Mouse (Mus musculus): ENCODE results near the gene Sh3rf3.

Gene Sh3rf3

GRCm38 (mm10) chr10:58915301-58916245 is 102.4 kb downstream of the Sh3rf3 start:
- no peak for DNase-seq (ENCODE audit: low read depth, low spot score)

DNA sequence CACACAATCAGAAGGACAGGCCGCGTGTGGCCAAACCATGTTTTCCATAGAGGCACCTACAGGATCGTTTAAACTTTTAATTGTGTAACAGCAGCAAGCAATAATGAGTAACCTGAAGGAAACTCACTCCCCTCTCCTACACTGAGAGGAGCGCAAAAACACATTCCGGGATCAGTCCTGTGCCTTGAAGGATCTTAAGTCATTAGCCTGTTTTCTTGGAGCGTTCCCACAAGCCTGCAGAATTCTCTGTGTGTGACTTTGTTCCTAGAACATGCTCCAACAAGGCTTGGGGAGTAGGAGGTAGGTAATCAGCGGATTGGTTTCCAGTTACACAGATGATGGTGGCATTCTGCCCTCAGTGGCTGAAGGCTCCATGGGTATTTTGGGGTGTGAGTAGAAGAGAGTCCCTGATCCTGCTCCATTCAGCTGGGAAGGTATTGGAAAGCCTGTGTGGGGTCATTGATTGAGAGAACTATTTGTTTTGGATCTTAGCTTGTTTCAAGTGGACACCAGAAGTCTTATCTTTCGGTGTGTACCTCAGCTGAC is 108.6 kb downstream of the Sh3rf3 start:
- DNase-seq (ENCODE audit: low read depth, low spot score) = no peak

DNA sequence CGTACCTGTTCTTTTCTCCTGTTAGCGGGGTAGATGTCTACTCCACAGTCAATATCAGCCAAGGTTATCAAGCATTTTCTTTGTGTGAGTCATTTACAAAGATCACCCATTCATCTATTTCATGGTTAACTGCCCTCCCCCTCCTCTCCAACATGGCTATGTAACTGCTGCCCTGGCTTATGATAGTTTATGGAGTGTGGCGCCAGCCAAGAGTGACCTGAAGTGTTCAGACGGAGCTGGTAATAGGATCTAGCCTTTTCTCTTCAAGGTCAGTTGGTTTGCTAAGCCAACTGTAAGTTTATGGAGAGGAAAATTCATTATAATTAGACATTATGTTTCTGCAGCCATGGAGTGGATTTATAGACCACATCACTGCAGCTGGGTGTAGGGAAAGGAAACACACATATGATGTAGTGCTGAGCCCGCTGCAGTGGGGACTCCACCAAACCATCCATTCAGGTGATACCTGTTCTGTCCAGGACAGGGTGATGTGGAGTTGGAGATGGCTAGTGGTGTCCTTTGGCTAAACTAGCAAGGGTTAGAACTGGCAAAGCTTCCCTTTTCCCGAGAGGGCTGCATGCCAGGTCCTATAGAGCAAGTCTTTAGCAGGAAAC is 109.2 kb downstream of the Sh3rf3 start:
- DNase-seq (ENCODE audit: low read depth, low spot score) = no peak

GRCm38 (mm10) chr10:58922993-58923392 is 109.8 kb downstream of the Sh3rf3 start:
- DNase-seq (ENCODE audit: low read depth, low spot score) = no peak

GRCm38 (mm10) chr10:58926578-58926977 is 113.4 kb downstream of the Sh3rf3 start:
- peak; percentile 3 for DNase-seq (ENCODE audit: low read depth, low spot score)

- DNase-seq (ENCODE audit: low read depth, low spot score) = no peak
These were observed 115.8 kb downstream of the Sh3rf3 start for GRCm38 (mm10) chr10:58928952-58929442.

DNA sequence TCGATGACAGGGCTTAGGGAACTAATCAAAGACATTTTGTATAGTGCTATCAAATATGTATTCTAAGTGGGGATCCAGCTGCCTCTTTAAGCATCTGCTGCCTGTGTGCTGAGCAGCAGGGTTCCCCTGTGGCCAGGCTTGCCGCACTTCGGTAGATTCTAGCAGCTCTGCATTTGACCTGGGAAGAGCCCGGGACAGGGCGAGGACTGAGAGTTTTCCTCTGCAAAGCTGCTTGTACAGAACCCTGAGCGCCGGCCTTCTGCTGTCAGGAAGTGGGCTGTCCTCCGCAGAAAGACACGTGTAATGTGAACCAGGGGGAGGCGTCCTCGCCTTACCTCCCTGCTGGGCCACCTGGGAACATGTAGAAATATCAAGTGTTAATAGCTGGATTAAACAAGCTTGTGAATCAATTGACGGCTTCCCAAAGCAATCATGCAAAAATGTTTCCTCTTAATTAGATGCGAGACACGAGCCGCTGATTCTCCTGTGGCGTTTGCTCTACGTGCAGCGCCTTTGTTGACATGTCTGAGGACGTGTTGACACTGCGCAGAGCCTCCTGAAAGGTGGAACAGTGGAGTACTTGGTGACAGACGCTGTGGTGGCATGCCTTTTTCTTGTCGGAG is 119.1 kb downstream of the Sh3rf3 start:
- peak; percentile 33 for DNase-seq (ENCODE audit: low read depth, low spot score)

DNA sequence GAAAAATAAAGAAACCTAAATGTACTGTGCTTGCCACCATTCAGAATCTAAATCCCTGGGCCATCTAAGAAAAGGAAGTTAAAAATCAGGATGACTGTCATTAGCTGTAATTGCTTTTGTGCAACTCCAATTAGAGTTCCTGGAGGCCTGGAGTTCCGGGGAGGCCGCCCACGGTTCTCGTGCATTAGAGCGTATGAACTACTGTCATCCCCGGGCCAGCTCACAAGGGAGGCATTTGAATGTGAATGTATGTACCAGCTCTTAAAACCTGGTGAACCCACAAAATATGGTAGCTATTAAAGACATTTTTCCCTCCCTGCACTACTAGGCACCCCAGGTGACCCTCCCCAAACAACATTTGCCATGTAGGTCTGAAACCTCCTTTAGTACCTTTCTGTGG is 122.4 kb downstream of the Sh3rf3 start:
- no peak for DNase-seq (ENCODE audit: low read depth, low spot score)

GRCm38 (mm10) chr10:58936441-58936860 is 123.3 kb downstream of the Sh3rf3 start:
- no peak for DNase-seq (ENCODE audit: low read depth, low spot score)

- DNase-seq (ENCODE audit: low read depth, low spot score) = no peak
These were observed 124.4 kb downstream of the Sh3rf3 start for GRCm38 (mm10) chr10:58937521-58937920.

- no peak for DNase-seq (ENCODE audit: low read depth, low spot score)
These were observed 129.7 kb downstream of the Sh3rf3 start for GRCm38 (mm10) chr10:58942819-58943218.

- DNase-seq (ENCODE audit: low read depth, low spot score) = no peak
These were observed 130.7 kb downstream of the Sh3rf3 start for GRCm38 (mm10) chr10:58943661-58944400.

GRCm38 (mm10) chr10:58944930-58945329 is 131.8 kb downstream of the Sh3rf3 start:
- DNase-seq (ENCODE audit: low read depth, low spot score) = no peak

- DNase-seq (ENCODE audit: low read depth, low spot score) = no peak
These were observed 136.8 kb downstream of the Sh3rf3 start for GRCm38 (mm10) chr10:58949770-58950638.

- DNase-seq (ENCODE audit: low read depth, low spot score) = no peak
These were observed 147.0 kb downstream of the Sh3rf3 start for GRCm38 (mm10) chr10:58960193-58960592.

DNA sequence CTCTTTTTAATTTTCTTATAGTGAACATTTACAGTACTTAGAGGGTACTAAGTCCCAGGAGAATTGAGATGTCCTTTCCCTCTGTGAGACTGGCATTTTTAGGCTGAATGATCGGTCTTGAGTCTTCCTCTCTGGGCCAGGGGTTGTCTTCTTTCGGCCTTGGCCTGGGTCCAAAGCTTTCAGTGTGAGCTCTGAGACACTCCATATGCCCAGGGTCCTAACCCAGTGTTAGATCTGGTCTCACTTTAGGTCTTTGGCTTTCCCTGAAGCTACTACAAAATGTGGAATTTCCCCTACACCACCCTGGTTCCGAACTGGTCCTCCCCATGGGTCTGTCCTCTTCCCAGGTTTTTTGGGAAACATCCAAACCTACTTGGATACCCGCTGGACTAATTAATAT is 155.1 kb downstream of the Sh3rf3 start:
- DNase-seq (ENCODE audit: low read depth, low spot score) = no peak

DNA sequence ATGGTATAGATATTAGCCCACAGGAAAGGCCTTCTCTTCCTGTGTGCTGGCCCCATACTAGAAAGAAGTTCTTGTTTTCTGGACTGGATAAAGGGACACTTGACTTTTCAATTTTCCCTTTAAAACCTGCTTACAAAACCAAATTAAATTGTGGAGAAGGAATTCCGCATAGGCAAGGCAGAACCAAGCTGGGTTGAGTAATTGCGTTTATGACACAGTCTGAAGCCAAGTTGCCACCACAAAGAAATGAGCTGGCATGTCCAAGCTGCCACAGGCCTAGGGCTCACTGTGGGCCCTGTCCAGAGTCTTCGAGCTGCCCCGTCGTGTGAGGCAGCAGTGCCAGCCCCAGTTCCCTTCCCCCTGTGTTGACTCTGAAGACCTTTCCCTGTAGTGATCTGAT is 156.2 kb downstream of the Sh3rf3 start:
- no peak for DNase-seq (ENCODE audit: low read depth, low spot score)

DNA sequence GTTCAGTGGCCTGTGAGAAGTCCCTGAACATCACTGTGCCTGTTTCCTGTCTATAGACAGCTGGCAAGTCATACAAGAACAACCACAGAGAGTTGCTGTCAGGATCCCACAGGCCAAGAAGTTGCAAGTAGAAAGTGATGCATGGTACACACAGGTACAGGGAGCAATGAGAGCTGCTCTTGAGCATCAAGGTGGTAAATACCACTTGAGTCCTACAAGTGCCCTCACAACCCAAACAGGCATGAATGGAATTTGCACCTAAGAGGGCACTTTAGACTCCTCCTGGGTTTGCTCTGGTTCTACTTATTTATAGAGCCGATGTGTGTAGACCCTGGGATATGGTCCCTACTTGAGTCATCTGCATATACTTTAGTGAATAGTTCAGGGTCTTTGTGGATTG is 159.0 kb downstream of the Sh3rf3 start:
- no peak for DNase-seq (ENCODE audit: low read depth, low spot score)

- DNase-seq (ENCODE audit: low read depth, low spot score) = no peak
These were observed 161.0 kb downstream of the Sh3rf3 start for GRCm38 (mm10) chr10:58974138-58974537.

DNA sequence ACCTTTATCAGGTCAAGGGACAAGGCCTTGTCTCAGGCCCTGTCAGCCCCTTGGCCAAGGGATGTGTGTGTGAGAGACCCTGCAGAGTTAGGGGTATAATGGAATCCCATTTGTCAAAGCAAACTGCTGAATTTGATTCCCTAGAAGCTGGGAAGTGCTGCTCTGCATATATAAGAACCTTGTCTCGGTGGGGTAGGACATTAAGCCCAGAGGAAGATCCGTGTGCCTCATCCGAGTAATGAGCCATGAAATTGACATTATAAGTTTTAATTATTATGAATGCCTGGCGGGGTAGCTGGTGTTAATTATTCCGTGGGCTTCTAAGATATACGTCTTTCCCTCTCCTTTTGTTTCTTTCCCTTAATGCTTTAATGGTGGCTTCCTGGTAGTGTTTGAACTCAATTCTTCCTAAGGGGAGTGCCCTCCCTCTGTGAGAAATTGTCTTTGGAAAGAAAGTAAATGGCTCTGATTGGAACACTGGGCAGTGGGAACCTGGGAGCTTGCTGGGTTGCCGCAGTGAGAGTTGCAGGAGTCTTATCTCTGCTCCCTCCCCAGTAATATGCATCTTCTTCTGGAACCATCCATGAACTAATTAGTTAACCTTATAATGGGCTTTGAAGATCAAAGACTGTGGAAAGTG is 166.3 kb downstream of the Sh3rf3 start:
- DNase-seq (ENCODE audit: low read depth, low spot score) = no peak

All from R1 (cell line).